Mouse (Mus musculus) ES-E14 (cell line): ENCODE results near the gene Cptp. TPM values are rescaled to one million over a fixed set of nuclear protein-coding genes. Genes with fewer than 3 reads are reported as not detected.

Source experiments
- DNase-seq: peaks from one replicate; pipeline ENCODE4 v3.0.0-alpha.2; 2013; ENCODE audit warnings: low read depth, low spot score
- H3K27ac ChIP-seq: 2 replicates; pipeline ENCODE4 v1.5.1; 2012; ENCODE audit warnings: low read depth, mild to moderate bottlenecking, low read length, moderate library complexity, mixed read lengths; ENCODE audit not compliant: poor library complexity, insufficient read depth, severe bottlenecking
- H3K36me3 ChIP-seq: 2 replicates; pipeline ENCODE4 v1.6.1; 2012; ENCODE audit warnings: mild to moderate bottlenecking, low read length, moderate library complexity, mixed read lengths; ENCODE audit not compliant: control insufficient read depth, poor library complexity, insufficient read depth, severe bottlenecking
- H3K4me1 ChIP-seq, 2 experiments: fragments of 150-350 bp in 1 of 2; sonication (generic) in 1 of 2; 2 replicates each; pipeline ENCODE4 v1.6.1; 2012; ENCODE audit warnings: low read length in 2 of 2, mild to moderate bottlenecking in 1 of 2, mixed read lengths in 1 of 2; ENCODE audit not compliant: control insufficient read depth in 2 of 2, insufficient read depth in 2 of 2, poor library complexity in 1 of 2
- H3K4me3 ChIP-seq, 2 experiments: fragments of 150-350 bp in 1 of 2; sonication (generic) in 1 of 2; 2 replicates each; pipeline ENCODE4 v1.5.1; 2012; ENCODE audit warnings: low read length in 2 of 2, low read depth in 1 of 2, mild to moderate bottlenecking in 1 of 2, mixed read lengths in 1 of 2; ENCODE audit not compliant: insufficient read depth in 1 of 2, poor library complexity in 1 of 2, severe bottlenecking in 1 of 2
- H3K9ac ChIP-seq: 2 replicates; pipeline ENCODE4 v1.6.1; 2012; ENCODE audit warnings: low read depth, mild to moderate bottlenecking, low read length, mixed read lengths; ENCODE audit not compliant: poor library complexity, insufficient read depth, severe bottlenecking
- H3K9me3 ChIP-seq: fragments of 150-350 bp; sonication (generic); 2 replicates; pipeline ENCODE4 v1.6.1; 2012; ENCODE audit warnings: low read depth, mild to moderate bottlenecking, low read length; ENCODE audit not compliant: control insufficient read depth, insufficient read depth
- CHD2 ChIP-seq: IDR thresholded peaks from 2 replicates; pipeline ENCODE4 v1.6.1; 2014; ENCODE audit warnings: mild to moderate bottlenecking, low read depth, low read length, inconsistent platforms
- HCFC1 ChIP-seq: IDR thresholded peaks from 2 replicates; pipeline ENCODE4 v1.6.1; 2012; ENCODE audit warnings: low read length, inconsistent platforms, borderline replicate concordance; ENCODE audit not compliant: insufficient read depth
- MAFK ChIP-seq: IDR thresholded peaks from 2 replicates; pipeline ENCODE4 v1.6.1; 2014; ENCODE audit warnings: mild to moderate bottlenecking, low read depth, low read length, inconsistent platforms; ENCODE audit not compliant: insufficient read depth
- ZC3H11A ChIP-seq: IDR thresholded peaks from 2 replicates; pipeline ENCODE4 v1.6.1; 2012; ENCODE audit warnings: low read depth, mild to moderate bottlenecking, inconsistent platforms, low read length, borderline replicate concordance
- ZNF384 ChIP-seq: IDR thresholded peaks from 2 replicates; pipeline ENCODE4 v1.6.1; 2012; ENCODE audit warnings: low read depth, low read length, inconsistent platforms
- in situ Hi-C, 2 experiments: fragments of 600-800 bp; cut with MboI; formaldehyde crosslinking; loops; one replicate each; pipeline ENCODE4 v1.15.1; 2025; ENCODE audit warnings: low sequenced_read_pairs in 2 of 2, inconsistent platforms in 1 of 2; ENCODE audit not compliant: unreplicated experiment in 2 of 2
- total RNA-seq: library from RNA; depleted of rRNA; stranded (reverse); fragments of 300-350 nt; gene quantifications from 2 replicates; pipeline ENCODE4 v1.2.3, GENCODE M21; 2012

Cptp gene
- total RNA-seq, 1 experiment = 10.1 TPM

DNA sequence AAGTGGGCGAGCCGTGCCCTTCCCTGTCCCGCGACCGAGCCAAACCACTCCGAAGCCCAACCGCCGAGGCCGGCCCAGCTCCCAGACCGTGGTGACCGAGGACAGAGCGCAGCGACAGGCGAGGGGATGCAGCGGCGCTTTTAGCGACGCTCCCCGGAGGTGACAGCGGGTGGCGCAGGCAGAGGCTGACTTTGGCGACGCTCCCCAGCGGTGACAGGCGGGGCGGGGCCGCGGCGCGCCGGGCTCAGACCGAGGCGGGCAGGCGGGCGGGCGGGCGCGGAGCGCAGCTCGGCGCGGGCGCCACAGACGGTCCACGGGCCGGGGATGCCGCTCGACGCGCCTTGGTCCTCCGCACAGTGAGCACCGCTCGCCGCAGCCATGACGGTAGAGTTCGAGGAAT, 22.8 kb upstream of the Cptp start:
- no peak for TF ChIP-seq HCFC1
- no peak for TF ChIP-seq ZNF384
- no peak for TF ChIP-seq CHD2
- no peak for TF ChIP-seq MAFK
- no peak for TF ChIP-seq ZC3H11A
- in situ Hi-C loops = no loop called here
- peak overlapping the region; percentile 89 to 90 for H3K4me3 ChIP-seq
- DNase-seq = peak; percentile 40
- peaks cover 12 to 17% of the 10 kb centered on the region in 2 experiments for H3K4me1 ChIP-seq
- peaks cover 27% of the 10 kb centered on the region for H3K36me3 ChIP-seq
- peak overlapping the region; percentile 80 for H3K9ac ChIP-seq
- H3K9me3 ChIP-seq = no peaks in the 10 kb centered on the region
- H3K27ac ChIP-seq = peak overlapping the region; percentile 36; the same call in 1 of the 2 replicates

DNA sequence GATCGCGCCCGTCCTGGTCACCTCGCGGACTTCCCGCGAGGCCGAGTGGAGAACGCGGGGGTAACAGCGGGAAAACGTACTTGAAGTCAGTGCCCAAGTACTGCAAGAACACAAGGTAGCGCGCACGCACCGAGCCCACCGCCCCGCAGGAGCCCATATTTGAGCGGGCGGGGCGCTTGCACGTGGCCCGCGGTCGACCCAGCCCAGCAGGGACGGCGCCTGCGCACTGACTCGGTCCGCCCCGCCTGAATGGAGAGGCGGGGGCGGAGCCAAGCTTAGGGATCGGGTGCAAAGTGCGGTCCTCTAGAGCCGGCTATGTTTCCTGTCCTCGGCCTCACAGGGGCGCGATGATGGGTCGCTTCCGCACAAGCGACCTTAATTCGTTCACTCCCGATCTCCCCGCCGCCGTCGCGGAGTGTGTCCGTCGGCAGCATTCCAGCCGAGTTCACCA, 22.3 kb upstream of the Cptp start, which contains the start of the genes Pusl1 and Acap3:
Pusl1 (minus strand) TSS at position 231 of the 451 bp plus-strand sequence.
Acap3 (plus strand) TSS at position 272 of the 451 bp plus-strand sequence.
- peak; percentile 90 for DNase-seq
- peaks cover 32% of the 10 kb centered on the region for H3K36me3 ChIP-seq
- H3K27ac ChIP-seq = peak within 1 kb of the TSS; percentile 36
- H3K9ac ChIP-seq = peak within 1 kb of the TSS; percentile 80
- peak within 1 kb of the TSS; percentile 89 to 90 for H3K4me3 ChIP-seq
- TF ChIP-seq ZNF384 = no peak
- TF ChIP-seq MAFK = no peak
- TF ChIP-seq ZC3H11A = no peak
- 0 out of 2 replicates have a peak, but pooled peaks have one; percentile 33 for TF ChIP-seq CHD2
- TF ChIP-seq HCFC1 = peak; percentile 63; the same call in 1 of the 2 replicates
- H3K9me3 ChIP-seq = no peaks in the 10 kb centered on the region
- in situ Hi-C loops = no loop called here
- H3K4me1 ChIP-seq = peaks cover 12 to 17% of the 10 kb centered on the region in 2 experiments

DNA sequence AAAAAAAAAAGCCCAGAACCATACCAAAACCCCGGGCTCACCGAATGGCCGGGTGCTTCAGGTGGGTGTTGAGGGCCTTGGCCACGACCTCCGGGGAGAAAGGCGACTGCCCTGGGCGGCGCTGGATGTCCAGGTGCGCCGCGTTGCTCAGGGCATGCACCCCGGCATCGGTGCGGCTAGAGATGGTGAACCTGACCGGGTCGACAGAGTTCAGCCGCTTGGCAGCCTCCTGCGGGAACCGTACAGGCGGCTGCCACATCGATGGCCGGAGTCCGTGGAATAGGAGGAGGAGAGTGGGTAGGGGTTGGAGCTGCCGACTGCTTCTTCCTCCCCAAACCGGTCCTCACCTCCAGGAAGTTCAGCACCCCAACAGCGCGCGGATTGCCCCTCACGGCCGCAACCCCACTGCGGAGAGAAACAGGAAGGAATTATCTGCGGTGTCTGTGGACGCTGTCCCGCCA, 21.8 kb upstream of the Cptp start:
- H3K9me3 ChIP-seq = no peaks in the 10 kb centered on the region
- H3K4me1 ChIP-seq = peaks cover 12 to 17% of the 10 kb centered on the region in 2 experiments
- H3K36me3 ChIP-seq = peaks cover 34% of the 10 kb centered on the region
- peak overlapping the region; percentile 22; the same call in 1 of the 2 replicates for H3K27ac ChIP-seq
- H3K4me3 ChIP-seq = peak overlapping the region; percentile 89 to 90
- peak overlapping the region; percentile 80 for H3K9ac ChIP-seq
- TF ChIP-seq MAFK = no peak
- no peak for DNase-seq
- in situ Hi-C loops = no loop called here

DNA sequence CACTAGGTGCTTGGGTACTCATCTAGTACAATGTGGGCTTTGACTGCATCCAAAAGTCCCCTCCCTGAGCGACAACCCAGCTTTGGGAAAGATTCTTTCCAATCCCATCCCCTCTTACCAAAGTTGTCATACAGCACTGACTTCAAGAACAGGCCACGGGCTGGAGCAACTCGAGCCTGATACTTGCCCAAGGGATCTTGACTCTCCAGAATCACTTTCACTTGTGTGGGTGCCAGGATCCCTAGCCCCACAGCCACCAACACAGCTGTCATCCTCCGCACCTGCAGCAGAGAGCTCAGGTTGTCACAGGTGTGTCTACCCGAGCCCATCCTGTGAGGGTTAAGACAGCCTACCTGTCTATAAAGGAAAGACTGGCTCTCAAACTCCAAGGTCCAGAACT, 20.1 kb upstream of the Cptp start:
- no peak for DNase-seq
- H3K9ac ChIP-seq = no peak overlapping the region
- H3K9me3 ChIP-seq = no peaks in the 10 kb centered on the region
- in situ Hi-C loops = no loop called here
- H3K27ac ChIP-seq = no peak overlapping the region
- H3K4me3 ChIP-seq = no peak overlapping the region
- TF ChIP-seq HCFC1 (no peak), ZC3H11A (no peak), CHD2 (no peak), MAFK (no peak), ZNF384 (no peak)
- H3K36me3 ChIP-seq = peaks cover 46% of the 10 kb centered on the region
- H3K4me1 ChIP-seq = peaks cover 10 to 12% of the 10 kb centered on the region in 2 experiments
